Mouse (Mus musculus) liver, embryonic 14.5 days (tissue): ENCODE measurements at regions not wholly inside any gene's neighbourhood (a gene's known extent, or its start where the extent isn't known, plus 50 kb on each side); places are given as distances from the start of the nearest gene placed in this dataset.

ENCODE experiments used
- CTCF ChIP-seq: IDR thresholded peaks from 2 replicates; pipeline ENCODE4 v1.5.1; 2016; ENCODE audit warnings: antibody characterized with exemption, low read depth, control low read depth
- EP300 ChIP-seq: IDR thresholded peaks from 2 replicates; pipeline ENCODE4 v1.6.1; 2016; ENCODE audit warnings: antibody characterized with exemption, low read depth

GRCm38 (mm10) chr13:107260274-107260673 lies 238.3 kb upstream of the Kif2a start:
- TF ChIP-seq EP300: no peak
- TF ChIP-seq CTCF: no peak
